Mouse (Mus musculus): ENCODE measurements at regions not wholly inside any gene's neighbourhood (a gene's known extent, or its start where the extent isn't known, plus 50 kb on each side); places are given as distances from the start of the nearest gene placed in this dataset.

DNA sequence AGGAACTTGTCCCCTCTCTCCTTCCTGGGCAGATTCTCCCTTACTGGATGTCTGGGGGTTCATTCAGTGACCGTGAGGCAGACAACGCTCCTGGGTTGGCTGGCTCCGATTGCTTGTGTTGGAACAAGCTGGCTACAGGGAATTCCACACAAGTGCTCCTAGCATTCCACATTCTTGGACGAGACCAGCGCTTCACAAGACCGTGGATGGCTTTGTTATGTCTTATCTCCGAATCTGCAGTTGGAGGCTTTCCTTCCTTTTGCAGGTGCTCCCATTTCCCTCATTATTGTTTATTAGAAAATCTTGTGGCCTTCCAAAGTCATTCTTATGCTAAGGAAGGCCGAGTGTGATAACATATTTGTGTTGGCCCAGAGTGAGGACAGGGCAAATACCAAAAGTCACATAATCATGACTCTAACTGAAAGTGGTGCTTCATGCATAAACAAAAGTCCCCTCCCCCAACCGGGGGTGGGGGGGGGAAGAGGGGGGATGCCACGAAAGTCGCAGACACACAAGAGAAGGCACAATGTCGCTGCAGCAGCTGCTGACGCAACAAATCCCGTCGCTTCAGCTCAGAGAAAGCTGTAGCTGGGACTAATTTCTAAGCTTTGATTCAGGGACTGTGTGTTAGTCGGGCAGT, 61.7 kb upstream of the Gm15217 start:
- TF ChIP-seq CTCF (IDR thresholded peaks at IDR 0.05; ENCODE audit: low read depth) (no peak), EP300 (IDR thresholded peaks at IDR 0.05; ENCODE audit: low read depth) (peak; percentile 62; the same call in 1 of the 2 replicates)
